ENCODE assay signal across 8 mouse cellular contexts in genomic region chr3:60516054-60516674, GRCm38 (mm10). TPM values are rescaled to one million over a fixed set of nuclear protein-coding genes. Genes with fewer than 3 reads are reported as not detected.
A peak's percentile ranks its signal among the peaks of the same experiment; 100 is the strongest.
DNase-seq lines count a peak whose midpoint lies in the region; ATAC-seq lines count a peak whose summit lies in the region.

No protein-coding gene starts in this region.

- no peak overlapping the region for H3K9ac ChIP-seq in forebrain, embryonic 12.5 days
- H3K9ac ChIP-seq in kidney, embryonic 15.5 days, result no peak overlapping the region
- no peak overlapping the region for H3K9ac ChIP-seq in stomach, embryonic 16.5 days (ENCODE audit: low read length)

- no peaks in the 10 kb centered on the region for H3K27me3 ChIP-seq in forebrain, embryonic 10.5 days (ENCODE audit: poor library complexity, severe bottlenecking)
- H3K27me3 ChIP-seq in forebrain, embryonic 12.5 days, result no peaks in the 10 kb centered on the region
- no peaks in the 10 kb centered on the region for H3K27me3 ChIP-seq in kidney, embryonic 15.5 days
- H3K27me3 ChIP-seq in stomach, embryonic 16.5 days (ENCODE audit: control insufficient read depth, insufficient read depth, low read length), result no peaks in the 10 kb centered on the region

- 31% methylated on average over 12 of the region's 12 CpGs for WGBS in forebrain, embryonic 10.5 days
- WGBS in forebrain, embryonic 12.5 days, result 32% methylated on average over 12 of the region's 12 CpGs
- WGBS in kidney, embryonic 15.5 days, result 41% methylated on average over 12 of the region's 12 CpGs
- WGBS in stomach, embryonic 16.5 days, result 34% methylated on average over 12 of the region's 12 CpGs

- ATAC-seq in forebrain, embryonic 12.5 days (ENCODE audit: low FRiP score), result no peak
- ATAC-seq in kidney, embryonic 15.5 days (replicated peaks; ENCODE audit: low FRiP score), result peak; percentile 63; the same call in 1 of the 2 replicates
- ATAC-seq in stomach, embryonic 16.5 days (ENCODE audit: insufficient read depth, low FRiP score), result 0 out of 2 replicates have a peak, but pooled peaks have one; percentile 17

- H3K27ac ChIP-seq in forebrain, embryonic 10.5 days, result peak overlapping the region; percentile 72
- H3K27ac ChIP-seq in forebrain, embryonic 12.5 days, result no peak overlapping the region
- peak overlapping the region; percentile 80 for H3K27ac ChIP-seq in brown adipose tissue, adult 24 weeks (replicated peaks; ENCODE audit: low read depth, low read length)
- H3K27ac ChIP-seq in kidney, embryonic 15.5 days, result no peak overlapping the region
- no peak overlapping the region for H3K27ac ChIP-seq in stomach, embryonic 16.5 days (ENCODE audit: low read length)

- H3K4me2 ChIP-seq in forebrain, embryonic 12.5 days, result no peak overlapping the region
- no peak overlapping the region for H3K4me2 ChIP-seq in kidney, embryonic 15.5 days
- 0 out of 2 replicates have a peak overlapping the region, but pooled peaks have one; percentile 11 for H3K4me2 ChIP-seq in stomach, embryonic 16.5 days (ENCODE audit: low read depth, low read length)

- peaks cover 61% of the 10 kb centered on the region for H3K4me1 ChIP-seq in forebrain, embryonic 10.5 days
- H3K4me1 ChIP-seq in forebrain, embryonic 12.5 days, result peaks cover 20% of the 10 kb centered on the region
- peaks cover 27% of the 10 kb centered on the region for H3K4me1 ChIP-seq in brown adipose tissue, adult 24 weeks (ENCODE audit: control insufficient read depth, insufficient read depth, insufficient read length, low read length)
- H3K4me1 ChIP-seq in kidney, embryonic 15.5 days, result peaks cover 24% of the 10 kb centered on the region
- H3K4me1 ChIP-seq in stomach, embryonic 16.5 days (ENCODE audit: control insufficient read depth, insufficient read depth, low read length), result peaks cover 18% of the 10 kb centered on the region

- DNase-seq in forebrain, embryonic 10.5 days (ENCODE audit: extremely low spot score, low spot score), result no peak
- DNase-seq in B cell, adult 2 months, result peak; percentile 87 to 90
- peak; percentile 83 to 84 for DNase-seq in heart, adult 18-20 months
- DNase-seq in lung, postnatal 36 days, result peak; percentile 88

- H3K9me3 ChIP-seq in forebrain, embryonic 10.5 days, result no peaks in the 10 kb centered on the region
- no peaks in the 10 kb centered on the region for H3K9me3 ChIP-seq in forebrain, embryonic 12.5 days
- H3K9me3 ChIP-seq in kidney, embryonic 15.5 days (replicated peaks), result no peaks in the 10 kb centered on the region
- no peaks in the 10 kb centered on the region for H3K9me3 ChIP-seq in stomach, embryonic 16.5 days (replicated peaks; ENCODE audit: control insufficient read depth, low read length)

- no peaks in the 10 kb centered on the region for H3K36me3 ChIP-seq in forebrain, embryonic 10.5 days (replicated peaks)
- H3K36me3 ChIP-seq in forebrain, embryonic 12.5 days (replicated peaks), result no peaks in the 10 kb centered on the region
- H3K36me3 ChIP-seq in kidney, embryonic 15.5 days, result no peaks in the 10 kb centered on the region
- no peaks in the 10 kb centered on the region for H3K36me3 ChIP-seq in stomach, embryonic 16.5 days (ENCODE audit: control insufficient read depth, insufficient read depth, low read length)

- H3K4me3 ChIP-seq in forebrain, embryonic 10.5 days, result no peak overlapping the region
- H3K4me3 ChIP-seq in forebrain, embryonic 12.5 days (replicated peaks), result no peak overlapping the region
- H3K4me3 ChIP-seq in brown adipose tissue, adult 24 weeks (ENCODE audit: insufficient read depth, low read depth, low read length), result 0 out of 2 replicates have a peak overlapping the region, but pooled peaks have one; percentile 2
- H3K4me3 ChIP-seq in kidney, embryonic 15.5 days (replicated peaks), result no peak overlapping the region
- H3K4me3 ChIP-seq in stomach, embryonic 16.5 days (replicated peaks; ENCODE audit: low read length), result no peak overlapping the region

RNA-seq across cellular contexts. Expression of gene Mbnl1, which starts 43.5 kb away (rescaled TPM):
- 37.6 and 40.0 TPM in 2 replicates for polyA plus RNA-seq in forebrain, embryonic 10.5 days (2016; fragmentation: Nextera tagmentation; extraction: Ambion mirVana)
- 37.3 and 39.9 TPM in 2 replicates for polyA plus RNA-seq in forebrain, embryonic 12.5 days (2016; fragmentation: Nextera tagmentation; extraction: Ambion mirVana)
- polyA plus RNA-seq in brown adipose tissue, adult 24 weeks (2012; ENCODE audit: insufficient read depth, insufficient read length, missing spikeins), result 127 and 136 TPM in 2 replicates
- total RNA-seq in heart, adult 18-20 months (2021), result 100 to 1,000 TPM; 196 to 231 TPM
- polyA plus RNA-seq in kidney, embryonic 15.5 days (2015; fragmentation: Nextera tagmentation; extraction: Ambion mirVana), result 78.8 and 89.4 TPM in 2 replicates
- 101 and 106 TPM in 2 replicates for polyA plus RNA-seq in stomach, embryonic 16.5 days (2015; fragmentation: Nextera tagmentation; extraction: Ambion mirVana)

Comparison
In these comparisons a context has a peak if more than half of its experiments do, and no peak if none do; other contexts are left out.
1. H3K27ac ChIP-seq: peak in forebrain, embryonic 10.5 days (single experiment) and brown adipose tissue, adult 24 weeks (single experiment); none in forebrain, embryonic 12.5 days (single experiment), kidney, embryonic 15.5 days (single experiment) and stomach, embryonic 16.5 days (single experiment).